Mouse (Mus musculus) limb, embryonic 11.5 days (tissue): Measurements from ENCODE around the gene Stard9. TPM values are rescaled to one million over a fixed set of nuclear protein-coding genes. Genes with fewer than 3 reads are reported as not detected.
"Not testable (repeated sequence)": the region's sequence is repeated elsewhere in the genome, so short reads cannot be mapped to it uniquely, and the experiment has no call there.

Source experiments
- ATAC-seq: fragments of 200-750 bp; cut with Nextera tagmentation; 2 replicates; pipeline ENCODE4 v1.8.0; 2017; ENCODE audit warnings: low read depth; ENCODE audit not compliant: insufficient number of reproducible peaks, low FRiP score, low TSS enrichment
- DNase-seq: peaks from one replicate; pipeline ENCODE4 v3.0.0-alpha.2; 2015; ENCODE audit warnings: low spot score
- H3K27ac ChIP-seq: fragments of 300-500 bp; sonication (generic); replicated peaks from 2 replicates; pipeline ENCODE4 v1.5.1; 2014; ENCODE audit warnings: low read depth, mild to moderate bottlenecking, low read length
- H3K27me3 ChIP-seq: fragments of 300-500 bp; sonication (generic); 2 replicates; pipeline ENCODE4 v1.6.1; 2014; ENCODE audit warnings: mild to moderate bottlenecking, low read length, mixed read lengths; ENCODE audit not compliant: control insufficient read depth, insufficient read depth
- H3K36me3 ChIP-seq: fragments of 300-500 bp; sonication (generic); 2 replicates; pipeline ENCODE4 v1.6.1; 2014; ENCODE audit warnings: mild to moderate bottlenecking, low read length, moderate library complexity, mixed read lengths; ENCODE audit not compliant: control insufficient read depth, insufficient read depth
- H3K4me1 ChIP-seq: fragments of 300-500 bp; sonication (generic); 2 replicates; pipeline ENCODE4 v1.6.1; 2014; ENCODE audit warnings: low read length, mixed read lengths; ENCODE audit not compliant: control insufficient read depth, insufficient read depth
- H3K4me2 ChIP-seq: fragments of 300-500 bp; sonication (generic); 2 replicates; pipeline ENCODE4 v1.6.1; 2014; ENCODE audit warnings: low read depth, mild to moderate bottlenecking, moderate library complexity; ENCODE audit not compliant: severe bottlenecking
- H3K4me3 ChIP-seq: fragments of 300-500 bp; sonication (generic); 2 replicates; pipeline ENCODE4 v1.5.1; 2014; ENCODE audit warnings: low read depth, low read length
- H3K9ac ChIP-seq: fragments of 300-500 bp; sonication (generic); 2 replicates; pipeline ENCODE4 v1.6.1; 2014; ENCODE audit warnings: mild to moderate bottlenecking, low read length
- H3K9me3 ChIP-seq: fragments of 300-500 bp; sonication (generic); 2 replicates; pipeline ENCODE4 v1.6.1; 2016; ENCODE audit warnings: low read length; ENCODE audit not compliant: control insufficient read depth
- WGBS: fragments of 180-500 bp; shearing (Covaris S2); extraction: QIAGEN DNeasy Blood & Tissue Kit; methylation state at CpG from one replicate; pipeline ENCODE4 v1.1.7; 2014; 5-methylcytosine and 5-hydroxymethylcytosine counted together
- polyA plus RNA-seq: library from polyadenylated mRNA; unstranded; fragments of >200 nt; fragmentation: Nextera tagmentation; extraction: Ambion mirVana; gene quantifications from 2 replicates; pipeline ENCODE4 v1.2.1, GENCODE M21; 2014

Stard9 gene
- polyA plus RNA-seq, 1 experiment from 2014 or later, result 4.2 TPM

DNA sequence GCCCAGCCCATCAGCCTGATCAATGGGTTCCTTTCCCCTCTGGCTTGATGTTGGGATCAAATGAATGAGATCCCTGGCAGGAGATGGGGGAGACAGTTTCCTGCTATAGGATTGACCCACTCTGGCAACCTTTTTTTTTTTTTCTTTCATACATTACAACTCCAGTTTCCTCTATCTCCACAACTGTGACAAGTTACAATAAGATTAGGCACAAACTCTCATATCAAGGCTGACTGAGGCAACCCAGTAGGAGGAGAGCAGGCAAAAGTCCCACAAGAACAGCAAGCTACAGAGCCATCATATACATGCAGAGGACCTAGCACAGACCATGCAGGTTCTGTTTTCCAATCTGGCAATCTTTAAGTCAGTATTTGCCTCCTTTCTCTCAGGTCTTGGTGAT lies 30.4 kb downstream of the Stard9 start:
- Histone ChIP-seq H3K9me3 (no peaks in the 10 kb centered on the region), H3K4me2 (no peak overlapping the region), H3K4me1 (no peaks in the 10 kb centered on the region), H3K9ac (no peak overlapping the region), H3K27me3 (no peaks in the 10 kb centered on the region), H3K27ac (no peak overlapping the region), H3K4me3 (no peak overlapping the region), H3K36me3 (no peaks in the 10 kb centered on the region)
- DNase-seq (no peak), ATAC-seq (no peak)

- H3K4me1 ChIP-seq, result no peaks in the 10 kb centered on the region
- no peaks in the 10 kb centered on the region for H3K27me3 ChIP-seq
- no peak overlapping the region for H3K4me2 ChIP-seq
- H3K4me3 ChIP-seq, result no peak overlapping the region
- no peak overlapping the region for H3K27ac ChIP-seq
- no peaks in the 10 kb centered on the region for H3K9me3 ChIP-seq
- 87% methylated on average over 5 of the region's 5 CpGs for WGBS
- no peak overlapping the region for H3K9ac ChIP-seq
- no peak for ATAC-seq
- H3K36me3 ChIP-seq, result no peaks in the 10 kb centered on the region
- no peak for DNase-seq
Measured at GRCm38 (mm10) chr2:120660486-120661078, 31.7 kb downstream of the Stard9 start.

- Histone ChIP-seq H3K27me3 (no peaks in the 10 kb centered on the region), H3K27ac (no peak overlapping the region), H3K4me1 (no peaks in the 10 kb centered on the region), H3K36me3 (no peaks in the 10 kb centered on the region), H3K4me2 (no peak overlapping the region), H3K4me3 (no peak overlapping the region), H3K9me3 (no peaks in the 10 kb centered on the region), H3K9ac (no peak overlapping the region)
- DNase-seq (no peak), ATAC-seq (no peak)
Measured at GRCm38 (mm10) chr2:120662766-120663165, 33.8 kb downstream of the Stard9 start.

GRCm38 (mm10) chr2:120663491-120664154 lies 34.7 kb downstream of the Stard9 start:
- H3K27ac ChIP-seq, result no peak overlapping the region
- no peaks in the 10 kb centered on the region for H3K9me3 ChIP-seq
- no peaks in the 10 kb centered on the region for H3K4me1 ChIP-seq
- no peaks in the 10 kb centered on the region for H3K27me3 ChIP-seq
- no peak for DNase-seq
- ATAC-seq, result no peak
- WGBS, result 80% methylated on average over 3 of the region's 3 CpGs
- no peak overlapping the region for H3K4me2 ChIP-seq
- no peaks in the 10 kb centered on the region for H3K36me3 ChIP-seq
- H3K9ac ChIP-seq, result no peak overlapping the region
- no peak overlapping the region for H3K4me3 ChIP-seq

GRCm38 (mm10) chr2:120667446-120667845 lies 38.5 kb downstream of the Stard9 start:
- no peak overlapping the region for H3K9ac ChIP-seq
- no peak for ATAC-seq

DNA sequence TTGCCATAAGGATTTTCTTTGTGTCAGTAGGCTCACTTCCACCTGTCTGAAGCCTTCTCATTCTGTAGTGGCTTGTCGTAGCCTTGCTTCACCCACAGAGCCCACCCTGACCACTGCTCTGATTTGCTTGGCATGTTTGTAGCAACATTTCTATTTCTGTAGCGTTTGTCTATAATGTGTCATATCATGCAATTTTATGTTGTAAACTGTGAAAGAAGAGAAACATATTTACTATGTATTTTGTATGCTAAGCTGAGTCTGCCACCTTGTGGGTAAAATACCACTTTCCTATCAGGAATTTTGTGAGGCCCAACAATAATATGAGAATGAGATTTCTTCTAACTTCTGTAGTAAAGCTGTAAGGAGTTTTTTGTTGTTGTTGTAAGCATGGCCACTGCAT lies 41.3 kb downstream of the Stard9 start:
- 92% methylated on average over 2 of the region's 2 CpGs for WGBS
- Histone ChIP-seq H3K27me3 (no peaks in the 10 kb centered on the region), H3K36me3 (no peaks in the 10 kb centered on the region), H3K4me2 (no peak overlapping the region), H3K9me3 (no peaks in the 10 kb centered on the region), H3K4me3 (no peak overlapping the region), H3K9ac (no peak overlapping the region), H3K27ac (no peak overlapping the region), H3K4me1 (no peaks in the 10 kb centered on the region)
- no peak for DNase-seq
- no peak for ATAC-seq

More at GRCm38 (mm10) chr2:120667446-120667845, 38.5 kb downstream of the Stard9 start:
- Histone ChIP-seq H3K27ac (no peak overlapping the region), H3K27me3 (no peaks in the 10 kb centered on the region), H3K36me3 (no peaks in the 10 kb centered on the region), H3K4me3 (no peak overlapping the region), H3K4me2 (no peak overlapping the region), H3K9me3 (no peaks in the 10 kb centered on the region), H3K4me1 (no peaks in the 10 kb centered on the region)
- no peak for DNase-seq
- 87% methylated on average over 2 of the region's 2 CpGs for WGBS

DNA sequence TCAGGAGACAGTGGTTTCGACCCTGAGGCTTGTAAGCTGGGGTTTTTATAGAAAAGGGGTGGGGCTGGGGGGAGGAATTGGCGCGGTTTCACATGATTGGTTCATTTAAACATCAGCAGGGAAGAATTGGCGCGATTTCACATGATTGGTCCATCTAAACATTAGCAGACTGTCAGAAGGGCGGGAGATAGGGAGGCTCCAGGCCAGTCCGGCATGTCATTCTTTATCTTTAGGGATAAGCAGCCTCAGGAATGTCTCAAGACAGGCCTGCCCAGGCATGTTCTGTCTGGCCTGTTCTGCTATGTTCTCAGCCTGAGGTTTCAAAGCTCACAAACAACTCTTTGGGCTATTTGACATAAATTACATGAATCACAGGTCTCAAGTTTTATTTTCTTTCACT lies 52.2 kb downstream of the Stard9 start:
- H3K9ac ChIP-seq, H3K4me2 ChIP-seq, H3K27ac ChIP-seq, H3K27me3 ChIP-seq, ATAC-seq, H3K4me3 ChIP-seq, H3K4me1 ChIP-seq, H3K9me3 ChIP-seq, DNase-seq, H3K36me3 ChIP-seq: not testable (repeated sequence)
- WGBS, result 93% methylated on average over 7 of the region's 7 CpGs

DNA sequence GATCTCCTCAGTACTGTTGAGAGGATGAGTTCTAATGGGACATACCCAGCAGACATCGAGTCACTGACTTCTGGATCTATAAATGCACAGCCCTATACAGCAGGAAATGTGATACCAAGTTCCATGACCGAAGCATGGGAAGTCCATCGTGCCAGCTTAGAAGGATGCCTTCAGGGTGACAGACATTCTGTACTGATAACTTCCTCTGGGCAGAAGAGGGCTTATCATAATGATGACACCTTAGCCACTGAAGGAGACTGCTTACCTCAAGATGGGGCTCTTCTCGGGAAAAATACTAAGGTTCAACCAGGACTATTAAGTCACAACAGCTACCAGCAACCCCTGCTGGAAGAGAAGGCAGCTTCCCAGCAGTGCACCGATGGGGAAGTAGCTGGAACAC lies 68.8 kb downstream of the Stard9 start:
- no peak overlapping the region for H3K4me3 ChIP-seq
- peaks cover 2% of the 10 kb centered on the region; the same call in 1 of the 2 replicates for H3K36me3 ChIP-seq
- H3K27ac ChIP-seq, result no peak overlapping the region
- H3K4me1 ChIP-seq, result no peaks in the 10 kb centered on the region
- H3K4me2 ChIP-seq, result no peak overlapping the region
- H3K9ac ChIP-seq, result no peak overlapping the region
- H3K9me3 ChIP-seq, result no peaks in the 10 kb centered on the region
- H3K27me3 ChIP-seq, result no peaks in the 10 kb centered on the region
- no peak for ATAC-seq
- 77% methylated on average over 5 of the region's 5 CpGs for WGBS
- no peak for DNase-seq
